Mouse (Mus musculus) spleen, adult 2 months (tissue): ENCODE measurements at regions not wholly inside any gene's neighbourhood (a gene's known extent, or its start where the extent isn't known, plus 50 kb on each side); places are given as distances from the start of the nearest gene placed in this dataset.

ENCODE experiments used
- DNase-seq, 2 experiments: peaks; one replicate each; pipeline versions ENCODE4 v3.0.0 to v3.0.0-alpha.2; 2012 to 2021; ENCODE audit warnings: low spot score in 2 of 2, low read depth in 1 of 2
- H3K27ac ChIP-seq: fragments of 200-500 bp; 2 replicates; pipeline ENCODE4 v1.5.1; 2012; ENCODE audit warnings: low read length, inconsistent platforms; ENCODE audit not compliant: insufficient read depth
- H3K27me3 ChIP-seq: fragments of 200-500 bp; 2 replicates; pipeline ENCODE4 v1.6.1; 2012; ENCODE audit warnings: mild to moderate bottlenecking, moderate library complexity, low read length, inconsistent platforms; ENCODE audit not compliant: control insufficient read depth, insufficient read depth
- H3K36me3 ChIP-seq: fragments of 200-500 bp; 2 replicates; pipeline ENCODE4 v1.6.1; 2012; ENCODE audit warnings: mild to moderate bottlenecking, low read length, inconsistent platforms; ENCODE audit not compliant: control insufficient read depth, insufficient read depth
- H3K4me1 ChIP-seq: fragments of 200-500 bp; 2 replicates; pipeline ENCODE4 v1.6.1; 2011; ENCODE audit warnings: inconsistent platforms; ENCODE audit not compliant: control insufficient read depth, insufficient read depth, insufficient read length
- H3K4me3 ChIP-seq: fragments of 200-500 bp; 2 replicates; pipeline ENCODE4 v1.5.1; 2011; ENCODE audit warnings: mild to moderate bottlenecking, inconsistent platforms; ENCODE audit not compliant: insufficient read depth, insufficient read length; ENCODE audit errors: extremely low read depth
- CTCF ChIP-seq: fragments of 200-500 bp; IDR thresholded peaks from 2 replicates; pipeline ENCODE4 v1.5.1; 2011; ENCODE audit warnings: mild to moderate bottlenecking, inconsistent platforms; ENCODE audit not compliant: insufficient read depth, insufficient read length, insufficient replicate concordance; ENCODE audit errors: extremely low read depth
- POLR2A ChIP-seq: fragments of 200-500 bp; IDR thresholded peaks from 2 replicates; pipeline ENCODE4 v1.6.1; 2011; ENCODE audit warnings: low read depth, low read length, inconsistent platforms
- WGBS: fragments of 180-500 bp; shearing (Covaris S2); methylation state at CpG from one replicate; pipeline ENCODE4 v1.1.7; 2018; 5-methylcytosine and 5-hydroxymethylcytosine counted together

DNA sequence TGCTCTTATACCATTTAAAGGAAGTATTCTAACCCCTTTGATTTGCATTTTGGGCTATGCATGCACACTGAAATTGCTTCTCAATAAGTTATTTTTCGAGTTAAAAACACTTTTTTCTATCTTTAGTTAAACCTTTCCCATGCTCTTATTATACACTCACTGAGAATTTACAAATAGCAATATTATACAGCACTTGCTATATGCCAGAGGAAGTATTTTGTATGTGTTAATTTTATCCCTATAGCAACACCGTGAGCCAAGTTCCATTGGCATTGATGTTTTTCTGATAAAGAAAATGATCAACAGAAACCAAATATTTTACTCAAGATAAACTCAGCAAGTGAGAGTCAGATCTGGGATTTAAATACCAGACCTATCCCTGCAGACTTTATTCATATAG is 133.0 kb downstream of the Ahr start:
- no peak for DNase-seq
- 70% methylated on average over 2 of the region's 2 CpGs for WGBS
- Histone ChIP-seq H3K27ac (no peak overlapping the region), H3K4me3 (no peak overlapping the region), H3K36me3 (no peaks in the 10 kb centered on the region), H3K4me1 (no peaks in the 10 kb centered on the region), H3K27me3 (no peaks in the 10 kb centered on the region)
- no peak for TF ChIP-seq POLR2A
- no peak for TF ChIP-seq CTCF

DNA sequence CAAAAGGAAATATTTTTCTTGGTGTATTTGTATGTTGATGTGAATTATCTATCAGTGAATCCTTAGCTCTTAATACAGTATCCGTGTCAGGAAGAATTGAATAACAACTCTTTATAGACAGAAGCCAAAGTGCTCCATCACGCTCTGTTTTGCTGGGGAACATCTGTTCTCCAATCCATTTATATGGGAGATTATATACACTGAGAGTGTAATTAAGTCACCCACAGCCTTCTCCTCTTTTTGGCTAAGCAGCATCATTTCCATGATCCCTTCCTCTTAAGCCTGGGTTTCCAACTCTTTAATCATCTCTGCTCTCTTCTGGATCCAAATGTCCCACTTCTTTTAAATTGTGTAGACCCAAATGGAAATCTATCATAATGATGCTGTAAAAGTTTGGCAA is 133.6 kb downstream of the Ahr start:
- no peak for DNase-seq
- no peak for TF ChIP-seq CTCF
- no peak for TF ChIP-seq POLR2A
- H3K27me3 ChIP-seq: no peaks in the 10 kb centered on the region
- 93% methylated on average over 2 of the region's 2 CpGs for WGBS
- H3K4me1 ChIP-seq: no peaks in the 10 kb centered on the region
- H3K27ac ChIP-seq: no peak overlapping the region
- H3K36me3 ChIP-seq: no peaks in the 10 kb centered on the region
- H3K4me3 ChIP-seq: no peak overlapping the region

DNA sequence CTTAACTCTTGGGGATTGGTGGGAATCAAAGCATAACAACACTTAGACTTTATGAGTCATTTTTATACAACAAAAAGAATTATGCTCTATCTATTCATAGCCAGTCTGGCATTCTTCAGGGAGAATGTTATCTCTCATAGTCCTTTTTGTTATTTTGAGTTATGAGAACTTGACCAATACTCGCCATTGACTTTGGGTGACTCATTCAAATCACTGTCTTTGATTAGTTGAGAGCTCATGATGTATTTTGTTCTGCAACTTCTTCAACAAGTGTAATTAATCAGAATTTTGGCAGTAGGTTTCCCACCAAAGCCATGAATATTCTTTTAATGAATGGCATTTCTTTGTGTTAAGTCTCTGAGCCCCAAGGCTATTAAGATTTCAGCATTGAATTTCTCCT is 139.6 kb downstream of the Ahr start:
- TF ChIP-seq POLR2A (no peak), CTCF (no peak)
- H3K36me3 ChIP-seq: no peaks in the 10 kb centered on the region
- 92% methylated on average over 1 of the region's 1 CpGs for WGBS
- H3K4me1 ChIP-seq: no peaks in the 10 kb centered on the region
- H3K27ac ChIP-seq: no peak overlapping the region
- no peaks in the 10 kb centered on the region for H3K27me3 ChIP-seq
- no peak overlapping the region for H3K4me3 ChIP-seq
- DNase-seq: no peak

- 30% methylated on average over 2 of the region's 2 CpGs for WGBS
- H3K4me1 ChIP-seq: no peaks in the 10 kb centered on the region
- TF ChIP-seq POLR2A: no peak
- no peak for TF ChIP-seq CTCF
- H3K27ac ChIP-seq: no peak overlapping the region
- no peak for DNase-seq
- no peaks in the 10 kb centered on the region for H3K27me3 ChIP-seq
- no peak overlapping the region for H3K4me3 ChIP-seq
- H3K36me3 ChIP-seq: no peaks in the 10 kb centered on the region
Observed at GRCm38 (mm10) chr12:35392111-35392510, 142.7 kb downstream of the Ahr start.

DNA sequence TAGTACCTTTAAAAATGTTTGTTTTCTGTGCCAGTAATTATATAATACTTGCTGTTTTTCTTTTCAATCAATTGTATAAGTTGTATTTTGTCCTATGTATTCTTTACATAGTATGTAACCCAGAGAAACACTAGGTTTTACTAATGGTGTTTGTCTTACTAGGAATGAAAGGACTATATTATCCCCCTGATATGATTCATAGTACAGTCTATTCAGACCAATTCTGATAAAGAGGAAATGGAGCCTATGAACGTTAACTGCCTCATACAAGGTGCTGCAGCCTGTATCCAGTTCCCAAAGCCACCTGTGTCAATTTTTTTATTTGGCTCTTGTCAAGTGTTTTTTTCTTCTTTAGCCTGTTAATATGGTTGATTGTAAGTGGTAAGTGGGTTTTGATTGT is 144.6 kb downstream of the Ahr start:
- no peak overlapping the region for H3K27ac ChIP-seq
- 87% methylated on average over 1 of the region's 1 CpGs for WGBS

GRCm38 (mm10) chr12:35389839-35390238 is 145.0 kb downstream of the Ahr start:
- no peak overlapping the region for H3K27ac ChIP-seq
- no peaks in the 10 kb centered on the region for H3K36me3 ChIP-seq
- no peak for DNase-seq
- no peak overlapping the region for H3K4me3 ChIP-seq
- H3K4me1 ChIP-seq: no peaks in the 10 kb centered on the region
- H3K27me3 ChIP-seq: no peaks in the 10 kb centered on the region
- TF ChIP-seq POLR2A (no peak), CTCF (no peak)

More for the DNA sequence above, 144.6 kb downstream of the Ahr start:
- Histone ChIP-seq H3K27me3 (no peaks in the 10 kb centered on the region), H3K4me3 (no peak overlapping the region), H3K4me1 (no peaks in the 10 kb centered on the region), H3K36me3 (no peaks in the 10 kb centered on the region)
- TF ChIP-seq CTCF (no peak), POLR2A (no peak)
- DNase-seq: no peak

GRCm38 (mm10) chr12:35384211-35384610 is 150.6 kb downstream of the Ahr start:
- H3K27ac ChIP-seq: no peak overlapping the region
- no peaks in the 10 kb centered on the region for H3K4me1 ChIP-seq
- no peak for DNase-seq
- no peak overlapping the region for H3K4me3 ChIP-seq
- H3K36me3 ChIP-seq: no peaks in the 10 kb centered on the region
- TF ChIP-seq POLR2A: no peak
- no peak for TF ChIP-seq CTCF
- 31% methylated on average over 4 of the region's 4 CpGs for WGBS
- H3K27me3 ChIP-seq: no peaks in the 10 kb centered on the region

- Histone ChIP-seq H3K27ac (no peak overlapping the region), H3K27me3 (no peaks in the 10 kb centered on the region), H3K4me1 (no peaks in the 10 kb centered on the region), H3K36me3 (no peaks in the 10 kb centered on the region), H3K4me3 (no peak overlapping the region)
- TF ChIP-seq CTCF (no peak), POLR2A (no peak)
- no peak for DNase-seq
- WGBS: 92% methylated on average over 3 of the region's 3 CpGs
Observed at GRCm38 (mm10) chr12:35377266-35377665, 157.6 kb downstream of the Ahr start.
